Mouse (Mus musculus) forebrain, embryonic 13.5 days (tissue): Measurements from ENCODE around the gene Cdv3. TPM values are rescaled to one million over a fixed set of nuclear protein-coding genes. Genes with fewer than 3 reads are reported as not detected.

Experiments used
- ATAC-seq: fragments of 200-750 bp; cut with Nextera tagmentation; 2 replicates; pipeline ENCODE4 v1.8.0; 2017
- H3K27ac ChIP-seq: fragments of 300-500 bp; sonication (generic); 2 replicates; pipeline ENCODE4 v1.5.1; 2015; ENCODE audit warnings: inconsistent platforms, mild to moderate bottlenecking, moderate library complexity
- H3K27me3 ChIP-seq: fragments of 300-500 bp; sonication (generic); 2 replicates; pipeline ENCODE4 v1.6.1; 2015; ENCODE audit warnings: mild to moderate bottlenecking, inconsistent platforms
- H3K36me3 ChIP-seq: fragments of 300-500 bp; sonication (generic); 2 replicates; pipeline ENCODE4 v1.6.1; 2015; ENCODE audit warnings: mild to moderate bottlenecking, inconsistent platforms; ENCODE audit not compliant: poor library complexity, severe bottlenecking
- H3K4me1 ChIP-seq: fragments of 300-500 bp; sonication (generic); 2 replicates; pipeline ENCODE4 v1.6.1; 2015; ENCODE audit warnings: inconsistent platforms
- H3K4me2 ChIP-seq: fragments of 300-500 bp; sonication (generic); 2 replicates; pipeline ENCODE4 v1.6.1; 2015; ENCODE audit warnings: inconsistent platforms, mild to moderate bottlenecking, moderate library complexity
- H3K4me3 ChIP-seq: fragments of 300-500 bp; sonication (generic); 2 replicates; pipeline ENCODE4 v1.5.1; 2015; ENCODE audit warnings: mild to moderate bottlenecking, inconsistent platforms
- H3K9ac ChIP-seq: fragments of 300-500 bp; sonication (generic); 2 replicates; pipeline ENCODE4 v1.6.1; 2015; ENCODE audit warnings: mild to moderate bottlenecking, inconsistent platforms
- H3K9me3 ChIP-seq: fragments of 300-500 bp; sonication (generic); replicated peaks from 2 replicates; pipeline ENCODE4 v1.6.1; 2016; ENCODE audit warnings: inconsistent platforms
- WGBS: fragments of 180-500 bp; shearing (Covaris S2); methylation state at CpG from one replicate; pipeline ENCODE4 v1.1.7; 2015; 5-methylcytosine and 5-hydroxymethylcytosine counted together
- polyA plus RNA-seq: library from polyadenylated mRNA; unstranded; fragments of >200 nt; fragmentation: Nextera tagmentation; extraction: Ambion mirVana; gene quantifications from 2 replicates; pipeline ENCODE4 v1.2.1, GENCODE M21; 2015

Gene Cdv3
- polyA plus RNA-seq, 1 experiment from 2014 or later = 93.9 TPM

GRCm38 (mm10) chr9:103385600-103385999, 20.0 kb upstream of the Cdv3 start:
- Histone ChIP-seq H3K36me3 (no peaks in the 10 kb centered on the region), H3K4me2 (no peak overlapping the region), H3K27ac (no peak overlapping the region), H3K4me3 (no peak overlapping the region), H3K9ac (no peak overlapping the region), H3K4me1 (no peaks in the 10 kb centered on the region), H3K9me3 (no peaks in the 10 kb centered on the region), H3K27me3 (no peaks in the 10 kb centered on the region)
- no peak for ATAC-seq
- 20% methylated on average over 1 of the region's 1 CpGs for WGBS

DNA sequence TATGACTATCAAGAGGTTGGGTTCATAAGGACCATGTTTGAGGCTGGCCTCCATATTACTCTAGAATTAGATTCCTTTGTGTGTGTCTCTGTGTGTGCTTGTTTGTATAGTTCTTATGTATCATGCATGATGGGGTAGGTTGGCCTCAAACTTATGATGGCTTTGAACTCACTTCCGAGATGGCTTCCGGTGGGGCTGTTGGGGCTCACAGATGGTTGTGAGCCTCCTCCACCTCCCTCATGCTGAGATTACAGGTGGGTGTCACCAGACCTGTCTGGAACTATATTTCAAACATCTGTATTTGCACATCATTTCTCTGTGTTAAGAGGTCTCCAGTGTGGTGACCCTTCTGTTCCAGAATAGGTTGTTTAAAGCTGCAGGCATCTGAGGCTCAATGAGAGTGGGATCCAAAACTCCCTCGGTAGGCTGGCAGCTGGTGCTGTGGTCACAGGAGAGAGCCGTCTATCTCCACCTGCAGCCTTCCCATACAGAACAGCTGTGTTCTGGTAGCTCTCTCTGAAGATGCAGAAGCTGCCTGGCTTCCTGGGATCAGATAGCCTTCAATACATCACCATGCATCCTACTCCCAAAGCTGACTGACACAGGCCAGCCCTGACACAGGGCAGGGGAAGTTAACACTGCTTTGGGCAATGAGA, 18.6 kb upstream of the Cdv3 start:
- Histone ChIP-seq H3K4me1 (no peaks in the 10 kb centered on the region), H3K9ac (no peak overlapping the region), H3K36me3 (no peaks in the 10 kb centered on the region), H3K4me3 (no peak overlapping the region), H3K27me3 (no peaks in the 10 kb centered on the region), H3K27ac (no peak overlapping the region), H3K4me2 (no peak overlapping the region), H3K9me3 (no peaks in the 10 kb centered on the region)
- no peak for ATAC-seq
- 94% methylated on average over 4 of the region's 4 CpGs for WGBS

DNA sequence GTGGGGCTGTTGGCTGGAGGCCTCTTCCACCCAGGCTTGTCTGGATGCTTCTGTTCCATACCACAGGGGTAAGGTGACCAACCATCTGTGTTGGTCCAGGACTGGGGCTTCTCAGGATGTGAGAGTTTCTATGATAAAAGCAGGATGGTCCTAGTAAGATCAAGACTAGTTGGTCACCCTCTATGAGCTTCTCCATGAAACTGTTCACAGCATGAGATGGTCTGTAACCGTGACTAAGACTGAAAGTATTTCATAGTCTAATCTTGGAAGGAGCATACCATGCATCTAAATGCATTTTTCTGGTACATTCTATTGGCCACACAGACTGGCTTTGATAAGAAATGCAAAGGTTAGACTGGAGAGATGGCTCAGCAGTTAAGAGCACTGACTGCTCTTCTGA, 17.9 kb upstream of the Cdv3 start:
- H3K9ac ChIP-seq = no peak overlapping the region
- 95% methylated on average over 1 of the region's 1 CpGs for WGBS
- H3K4me1 ChIP-seq = no peaks in the 10 kb centered on the region
- H3K27me3 ChIP-seq = no peaks in the 10 kb centered on the region
- no peak overlapping the region for H3K4me2 ChIP-seq
- ATAC-seq = no peak
- H3K4me3 ChIP-seq = no peak overlapping the region
- H3K27ac ChIP-seq = no peak overlapping the region
- H3K36me3 ChIP-seq = no peaks in the 10 kb centered on the region
- no peaks in the 10 kb centered on the region for H3K9me3 ChIP-seq

DNA sequence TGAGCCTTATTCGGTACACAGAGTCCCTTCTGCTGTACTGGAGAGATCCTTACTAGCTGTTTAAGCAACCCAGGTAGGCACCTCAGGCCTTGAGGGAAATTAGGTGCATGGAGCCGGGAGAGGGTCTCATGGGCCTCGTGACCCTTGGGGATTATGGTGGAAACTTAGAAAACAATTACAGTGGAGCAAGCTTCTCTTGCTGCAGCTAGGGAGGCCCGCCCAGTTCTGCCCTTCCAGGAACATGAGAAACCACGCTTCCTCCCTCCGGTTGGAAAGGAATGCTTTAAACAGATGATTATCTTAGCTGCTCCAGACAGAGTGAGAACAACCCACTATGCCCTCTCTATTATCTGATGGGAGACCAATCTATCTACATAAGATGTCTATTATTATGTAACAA, 17.3 kb upstream of the Cdv3 start:
- Histone ChIP-seq H3K4me3 (no peak overlapping the region), H3K9me3 (no peaks in the 10 kb centered on the region), H3K4me1 (no peaks in the 10 kb centered on the region), H3K4me2 (no peak overlapping the region), H3K36me3 (no peaks in the 10 kb centered on the region), H3K9ac (no peak overlapping the region), H3K27me3 (no peaks in the 10 kb centered on the region), H3K27ac (no peak overlapping the region)
- ATAC-seq = no peak
- WGBS = 79% methylated on average over 6 of the region's 6 CpGs

DNA sequence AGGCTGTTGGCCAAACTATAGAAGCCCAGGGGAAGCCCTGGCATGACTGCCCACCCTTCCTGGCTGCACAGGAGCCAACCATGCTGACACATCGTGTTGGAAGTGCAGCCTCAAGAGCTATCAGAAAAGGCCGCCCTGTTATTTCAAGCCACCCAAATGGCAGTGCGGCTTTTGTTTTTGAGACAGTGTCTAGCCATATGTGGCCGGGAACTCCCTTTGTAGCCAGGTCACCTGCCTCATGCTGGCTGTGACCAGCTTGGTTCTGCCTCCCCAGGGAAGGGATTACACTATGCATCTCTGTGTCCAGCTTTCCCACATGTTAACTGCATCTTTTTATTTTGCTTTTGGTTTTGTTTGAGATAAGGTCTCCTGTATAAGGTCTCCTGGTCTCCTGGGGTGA, 14.9 kb upstream of the Cdv3 start:
- 73% methylated on average over 4 of the region's 4 CpGs for WGBS
- H3K9ac ChIP-seq = no peak overlapping the region
- no peak for ATAC-seq
- H3K4me1 ChIP-seq = no peaks in the 10 kb centered on the region
- H3K4me3 ChIP-seq = no peak overlapping the region
- no peaks in the 10 kb centered on the region for H3K9me3 ChIP-seq
- H3K4me2 ChIP-seq = no peak overlapping the region
- no peaks in the 10 kb centered on the region for H3K36me3 ChIP-seq
- no peaks in the 10 kb centered on the region for H3K27me3 ChIP-seq
- H3K27ac ChIP-seq = no peak overlapping the region

GRCm38 (mm10) chr9:103379199-103379598, 13.6 kb upstream of the Cdv3 start:
- H3K27me3 ChIP-seq = no peaks in the 10 kb centered on the region
- WGBS = 78% methylated on average over 9 of the region's 9 CpGs
- no peak for ATAC-seq
- no peaks in the 10 kb centered on the region for H3K4me1 ChIP-seq
- H3K36me3 ChIP-seq = no peaks in the 10 kb centered on the region
- H3K27ac ChIP-seq = no peak overlapping the region
- H3K4me2 ChIP-seq = no peak overlapping the region
- no peak overlapping the region for H3K4me3 ChIP-seq
- H3K9ac ChIP-seq = no peak overlapping the region
- no peaks in the 10 kb centered on the region for H3K9me3 ChIP-seq

DNA sequence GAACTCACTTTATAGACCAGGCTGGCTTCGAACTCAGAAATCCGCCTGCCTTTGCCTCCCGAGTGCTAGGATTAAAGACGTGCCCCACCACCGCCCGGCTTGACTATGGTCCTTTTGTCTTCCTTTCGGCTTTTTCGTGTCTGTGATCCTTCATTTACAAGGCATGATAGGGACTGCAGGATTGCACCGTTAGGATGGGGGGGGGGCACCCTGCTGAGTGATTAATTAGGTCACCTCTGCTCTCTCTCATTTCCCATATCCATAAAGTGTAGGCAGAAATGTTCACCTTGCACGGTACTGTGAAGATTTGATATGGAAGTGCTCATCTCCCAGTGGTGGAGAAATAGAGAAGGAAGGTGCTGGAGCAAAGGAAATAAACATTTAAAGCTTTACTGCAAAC, 13.0 kb upstream of the Cdv3 start:
- no peaks in the 10 kb centered on the region for H3K27me3 ChIP-seq
- H3K4me1 ChIP-seq = no peaks in the 10 kb centered on the region
- no peaks in the 10 kb centered on the region for H3K36me3 ChIP-seq
- no peak for ATAC-seq
- 45% methylated on average over 10 of the region's 10 CpGs for WGBS
- H3K9me3 ChIP-seq = no peaks in the 10 kb centered on the region
- H3K4me3 ChIP-seq = no peak overlapping the region
- H3K27ac ChIP-seq = no peak overlapping the region
- H3K9ac ChIP-seq = no peak overlapping the region
- no peak overlapping the region for H3K4me2 ChIP-seq

DNA sequence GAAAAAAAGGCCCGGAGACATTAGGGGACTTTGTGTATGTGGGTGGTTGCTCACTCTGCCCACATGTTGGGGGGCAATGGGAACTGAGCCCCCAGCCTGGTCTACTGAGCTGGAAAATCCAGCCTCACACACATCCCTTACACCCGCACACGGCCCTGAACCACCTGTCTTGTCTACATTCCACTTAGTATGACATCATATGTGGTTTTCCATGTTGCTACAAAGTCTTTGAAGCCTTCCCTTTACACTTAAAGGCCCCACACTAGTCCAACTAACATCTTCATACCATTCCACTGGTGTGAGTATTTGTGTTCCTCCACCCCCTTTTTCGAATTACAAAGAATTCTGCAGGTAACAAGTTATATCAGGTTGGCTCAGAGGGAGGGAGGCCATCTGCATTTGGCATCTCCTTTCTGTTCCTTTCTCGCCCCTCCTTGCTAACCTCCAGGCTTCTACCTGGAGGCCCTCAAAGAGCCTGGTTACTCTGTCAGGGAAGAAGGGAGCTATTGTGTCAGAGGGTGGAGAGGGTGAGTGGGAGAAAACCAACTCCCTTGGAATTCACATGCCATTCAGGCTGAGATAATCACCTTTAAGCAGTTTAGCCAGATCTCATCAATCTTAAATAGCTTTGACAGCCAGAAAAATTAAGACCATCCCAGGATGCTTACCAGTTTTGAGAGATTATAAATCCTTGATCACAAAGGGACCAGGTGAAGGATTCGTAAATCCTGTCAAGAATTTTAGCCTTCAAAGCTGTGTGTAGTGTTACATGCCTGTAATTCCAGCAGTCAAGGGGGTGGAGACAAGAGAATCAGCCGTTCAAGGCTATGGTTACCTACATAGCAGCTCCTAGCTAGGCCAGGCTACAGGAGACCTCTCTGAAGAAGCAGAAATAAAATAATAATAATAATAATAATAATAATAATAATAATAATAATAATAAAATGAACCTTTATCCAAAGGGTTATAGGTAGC, 11.0 kb upstream of the Cdv3 start:
- no peaks in the 10 kb centered on the region for H3K9me3 ChIP-seq
- H3K36me3 ChIP-seq = no peaks in the 10 kb centered on the region
- ATAC-seq = no peak
- no peaks in the 10 kb centered on the region for H3K4me1 ChIP-seq
- H3K4me3 ChIP-seq = no peak overlapping the region
- H3K27ac ChIP-seq = no peak overlapping the region
- 67% methylated on average over 7 of the region's 7 CpGs for WGBS
- no peak overlapping the region for H3K9ac ChIP-seq
- no peak overlapping the region for H3K4me2 ChIP-seq
- no peaks in the 10 kb centered on the region for H3K27me3 ChIP-seq

- Histone ChIP-seq H3K27ac (no peak overlapping the region), H3K9me3 (no peaks in the 10 kb centered on the region), H3K36me3 (no peaks in the 10 kb centered on the region), H3K4me1 (peaks cover 7% of the 10 kb centered on the region), H3K27me3 (no peaks in the 10 kb centered on the region), H3K4me2 (no peak overlapping the region), H3K4me3 (no peak overlapping the region), H3K9ac (no peak overlapping the region)
- WGBS = 71% methylated on average over 5 of the region's 5 CpGs
- no peak for ATAC-seq
These were observed 6.8 kb upstream of the Cdv3 start for GRCm38 (mm10) chr9:103372271-103373010.

GRCm38 (mm10) chr9:103369951-103370350, 4.3 kb upstream of the Cdv3 start:
- Histone ChIP-seq H3K4me1 (peaks cover 18% of the 10 kb centered on the region), H3K4me3 (no peak overlapping the region), H3K27ac (no peak overlapping the region), H3K27me3 (no peaks in the 10 kb centered on the region), H3K4me2 (no peak overlapping the region), H3K9me3 (no peaks in the 10 kb centered on the region), H3K9ac (no peak overlapping the region), H3K36me3 (no peaks in the 10 kb centered on the region)
- 46% methylated on average over 4 of the region's 4 CpGs for WGBS
- ATAC-seq = no peak

GRCm38 (mm10) chr9:103366356-103366755, 716 bp upstream of the Cdv3 start:
- Histone ChIP-seq H3K9ac (peak overlapping the region; percentile 52), H3K4me2 (peak overlapping the region; percentile 61), H3K36me3 (no peaks in the 10 kb centered on the region), H3K4me3 (peak overlapping the region; percentile 90), H3K9me3 (no peaks in the 10 kb centered on the region), H3K4me1 (peaks cover 35% of the 10 kb centered on the region), H3K27ac (0 out of 2 replicates have a peak overlapping the region, but pooled peaks have one; percentile 40), H3K27me3 (no peaks in the 10 kb centered on the region)
- no peak; the same call in 1 of the 2 replicates for ATAC-seq
- WGBS = 62% methylated on average over 9 of the region's 9 CpGs
